Mouse (Mus musculus): ENCODE data around the gene Olfr491. TPM values are rescaled to one million over a fixed set of nuclear protein-coding genes. Genes with fewer than 3 reads are reported as not detected.

Olfr491 gene
- polyA plus RNA-seq (2012; rRNA removed): not detected in 2 replicates

- Histone ChIP-seq H3K4me1 (ENCODE audit: control insufficient read depth, insufficient read depth, low read length) (no peaks in the 10 kb centered on the region), H3K4me3 (replicated peaks; ENCODE audit: extremely low read depth, low read depth, low read length) (no peak within 1 kb of the TSS)
- no peak for TF ChIP-seq CTCF (IDR thresholded peaks at IDR 0.05; ENCODE audit: insufficient read depth, low read length)
- no peak for TF ChIP-seq POLR2A (IDR thresholded peaks at IDR 0.05; ENCODE audit: borderline replicate concordance, extremely low read depth, low read depth, low read length)
- 52% methylated on average over 1 of the region's 1 CpGs for WGBS
- no peak for DNase-seq
These were observed at the start of gene Olfr491 for GRCm38 (mm10) chr7:108313151-108313550. Gene Olfr491, plus strand, starts transcription at chr7:108313451.

DNA sequence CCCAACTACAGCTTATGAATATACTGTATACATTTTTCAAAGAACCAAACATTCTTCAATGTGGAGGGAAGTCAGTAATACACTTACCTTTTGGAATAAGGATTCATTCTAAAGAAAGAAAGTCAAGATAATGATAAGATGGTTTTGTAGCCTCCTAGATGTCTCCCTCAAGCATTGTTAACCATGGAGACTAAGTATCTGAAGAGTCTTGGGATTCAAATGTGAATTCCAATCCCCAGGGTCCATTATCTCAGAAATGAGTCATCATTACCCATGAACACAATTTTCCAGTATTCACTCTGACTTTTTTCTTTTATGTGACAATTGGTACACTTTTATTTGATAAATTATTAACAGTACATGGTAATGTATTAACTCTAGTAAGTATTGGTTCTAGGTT lies 24.4 kb upstream of the Olfr491 start, which contains the start of gene Olfr490:
Olfr490 (minus strand) TSS at position 101 of the 400 bp plus-strand sequence.
- Histone ChIP-seq H3K4me3 (replicated peaks; ENCODE audit: extremely low read depth, low read depth, low read length) (no peak within 1 kb of the TSS), H3K4me1 (ENCODE audit: control insufficient read depth, insufficient read depth, low read length) (no peaks in the 10 kb centered on the region)
- TF ChIP-seq POLR2A (IDR thresholded peaks at IDR 0.05; ENCODE audit: borderline replicate concordance, extremely low read depth, low read depth, low read length) (no peak), CTCF (IDR thresholded peaks at IDR 0.05; ENCODE audit: insufficient read depth, low read length) (no peak)
- no peak for DNase-seq

GRCm38 (mm10) chr7:108323574-108323973 lies 10.3 kb downstream of the Olfr491 start, which contains the start of gene Olfr492:
Gene Olfr492, minus strand, starts transcription at chr7:108323674.
- WGBS: 58% methylated on average over 2 of the region's 2 CpGs
- H3K4me3 ChIP-seq (replicated peaks; ENCODE audit: extremely low read depth, low read depth, low read length): no peak within 1 kb of the TSS
- TF ChIP-seq POLR2A (IDR thresholded peaks at IDR 0.05; ENCODE audit: borderline replicate concordance, extremely low read depth, low read depth, low read length): no peak
- TF ChIP-seq CTCF (IDR thresholded peaks at IDR 0.05; ENCODE audit: insufficient read depth, low read length): no peak
- no peak for DNase-seq
- no peaks in the 10 kb centered on the region for H3K4me1 ChIP-seq (ENCODE audit: control insufficient read depth, insufficient read depth, low read length)

- no peak for DNase-seq
- H3K4me1 ChIP-seq (ENCODE audit: control insufficient read depth, insufficient read depth, low read length): no peaks in the 10 kb centered on the region
- 49% methylated on average over 1 of the region's 1 CpGs for WGBS
- TF ChIP-seq POLR2A (IDR thresholded peaks at IDR 0.05; ENCODE audit: borderline replicate concordance, extremely low read depth, low read depth, low read length) (no peak), CTCF (IDR thresholded peaks at IDR 0.05; ENCODE audit: insufficient read depth, low read length) (no peak)
- H3K4me3 ChIP-seq (replicated peaks; ENCODE audit: extremely low read depth, low read depth, low read length): no peak within 1 kb of the TSS
These were observed 33.6 kb downstream of the Olfr491 start, which contains the start of gene Olfr493 for GRCm38 (mm10) chr7:108346879-108347278. Gene Olfr493, minus strand, starts transcription at chr7:108346979.

DNA sequence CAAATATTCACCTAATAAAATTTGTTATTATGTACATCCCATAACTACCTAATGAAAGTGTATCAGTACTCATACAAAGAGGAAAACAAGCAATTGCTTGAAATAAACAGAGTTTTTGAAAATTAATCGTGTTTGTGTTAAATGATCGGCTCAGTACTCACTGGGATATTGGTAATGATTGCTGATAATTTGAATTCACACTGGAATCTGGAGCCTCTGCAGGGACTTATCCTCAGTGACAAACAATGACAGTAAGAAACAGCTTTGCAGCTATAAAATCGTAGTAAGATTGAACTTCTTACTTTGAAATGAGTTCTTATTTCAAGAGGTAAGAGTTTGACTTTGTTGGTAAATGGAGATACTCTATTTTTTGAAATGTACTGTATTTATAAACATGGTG lies 51.8 kb downstream of the Olfr491 start, which contains the start of gene Olfr494:
Olfr494 (plus strand) TSS at position 301 of the 400 bp plus-strand sequence.
- H3K4me3 ChIP-seq (replicated peaks; ENCODE audit: extremely low read depth, low read depth, low read length): no peak within 1 kb of the TSS
- 68% methylated on average over 3 of the region's 3 CpGs for WGBS
- DNase-seq: no peak
- H3K4me1 ChIP-seq (ENCODE audit: control insufficient read depth, insufficient read depth, low read length): no peaks in the 10 kb centered on the region
- TF ChIP-seq CTCF (IDR thresholded peaks at IDR 0.05; ENCODE audit: insufficient read depth, low read length): no peak
- TF ChIP-seq POLR2A (IDR thresholded peaks at IDR 0.05; ENCODE audit: borderline replicate concordance, extremely low read depth, low read depth, low read length): no peak

Other genes with a start within 250 kb of the Olfr491 start
- gene Olfr480, start 246.1 kb upstream of the Olfr491 start, polyA plus RNA-seq (2012; rRNA removed): not detected in 2 replicates
- gene Olfr481, start 233.6 kb upstream of the Olfr491 start, polyA plus RNA-seq (2012; rRNA removed): not detected in 2 replicates
- gene Olfr482, start 215.9 kb upstream of the Olfr491 start, polyA plus RNA-seq (2012; rRNA removed): not detected in 2 replicates
- gene Olfr483, start 212.6 kb upstream of the Olfr491 start, polyA plus RNA-seq (2012; rRNA removed): not detected in 2 replicates
- not detected in 2 replicates for gene Olfr484, start 186.0 kb upstream of the Olfr491 start, polyA plus RNA-seq (2012; rRNA removed)
- not detected in 2 replicates for gene Olfr485, start 153.6 kb upstream of the Olfr491 start, polyA plus RNA-seq (2012; rRNA removed)
- gene Olfr486, start 140.7 kb upstream of the Olfr491 start, polyA plus RNA-seq (2012; rRNA removed): not detected in 2 replicates
- not detected in 2 replicates for gene Olfr487, start 98.8 kb upstream of the Olfr491 start, polyA plus RNA-seq (2012; rRNA removed)
- not detected in 2 replicates for gene Olfr488, start 55.1 kb upstream of the Olfr491 start, polyA plus RNA-seq (2012; rRNA removed)
- gene Olfr490, start 24.5 kb upstream of the Olfr491 start, polyA plus RNA-seq (2012; rRNA removed): not detected in 2 replicates
- gene Olfr492, start 10.2 kb downstream of the Olfr491 start, polyA plus RNA-seq (2012; rRNA removed): not detected in 2 replicates
- gene Olfr493, start 33.5 kb downstream of the Olfr491 start, polyA plus RNA-seq (2012; rRNA removed): not detected in 2 replicates
- gene Olfr494, start 51.9 kb downstream of the Olfr491 start, polyA plus RNA-seq (2012; rRNA removed): not detected in 2 replicates
- not detected in 2 replicates for gene Olfr495, start 79.7 kb downstream of the Olfr491 start, polyA plus RNA-seq (2012; rRNA removed)
- not detected in 2 replicates for gene Olfr497, start 107.0 kb downstream of the Olfr491 start, polyA plus RNA-seq (2012; rRNA removed)
- not detected in 2 replicates for gene Olfr498, start 151.9 kb downstream of the Olfr491 start, polyA plus RNA-seq (2012; rRNA removed)
- not detected in 2 replicates for gene Olfr502, start 211.6 kb downstream of the Olfr491 start, polyA plus RNA-seq (2012; rRNA removed)
- not detected in 2 replicates for gene Olfr503, start 231.1 kb downstream of the Olfr491 start, polyA plus RNA-seq (2012; rRNA removed)

Data from lung, adult 2 months (tissue).